24 mouse cellular contexts compared by ENCODE assay signal in the genomic region with DNA sequence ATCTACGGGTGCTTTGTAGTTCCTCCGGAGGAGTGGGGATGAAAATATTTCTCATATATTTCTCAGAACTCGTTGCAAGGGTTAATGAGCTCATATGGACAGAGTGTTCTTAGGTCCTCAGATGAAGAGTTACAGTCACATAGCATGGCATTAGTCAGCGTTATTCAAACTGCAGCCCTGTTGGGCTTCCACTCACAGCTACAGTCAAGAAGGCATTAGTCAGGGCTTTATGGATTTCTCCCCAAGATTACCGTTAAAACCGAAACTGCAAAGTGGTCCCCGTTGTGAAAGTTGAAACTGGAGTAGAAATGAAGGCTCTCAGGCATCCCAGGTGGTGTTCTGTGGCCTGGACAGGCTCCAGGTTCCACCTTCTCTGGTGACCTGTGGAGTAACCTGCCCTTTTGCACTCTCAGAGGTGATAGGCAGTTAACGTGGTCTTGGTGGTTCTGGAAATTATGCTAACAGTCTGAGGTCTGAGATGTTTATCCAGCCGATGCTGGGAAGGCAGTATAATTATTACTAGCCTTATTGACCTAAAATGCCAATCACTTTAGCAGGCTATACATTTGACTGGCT.
DNase-seq lines count a peak whose midpoint lies in the region; ATAC-seq and TF ChIP-seq lines count a peak whose summit lies in the region.
"Had no signal": no experiment of that assay in that cellular context is flagged by ENCODE, and none has a peak within 500 bp of the region (broad histone marks: within the 10 kb centered on the region; RNA-seq: fewer than 3 reads in every experiment).

No protein-coding gene starts in this region.

- H3K36me3 ChIP-seq in liver, postnatal 0 days (replicated peaks; ENCODE audit: insufficient read depth, low read length) = no peaks in the 10 kb centered on the region
- no peaks in the 10 kb centered on the region for H3K36me3 ChIP-seq in liver, embryonic 12.5 days
- H3K36me3 ChIP-seq in limb, embryonic 14.5 days (ENCODE audit: control insufficient read depth, insufficient read depth, low read length) = no peaks in the 10 kb centered on the region
- H3K36me3 ChIP-seq in myocyte (ENCODE audit: control insufficient read depth, insufficient read depth) = no peaks in the 10 kb centered on the region
- no peaks in the 10 kb centered on the region for H3K36me3 ChIP-seq in kidney, embryonic 16.5 days (ENCODE audit: insufficient read depth, low read length)
- H3K36me3 ChIP-seq in midbrain, embryonic 14.5 days (ENCODE audit: control insufficient read depth, insufficient read depth, low read length) = no peaks in the 10 kb centered on the region
- H3K36me3 ChIP-seq: lung, embryonic 15.5 days; neural tube, embryonic 15.5 days had no signal

- no peaks in the 10 kb centered on the region for H3K79me2 ChIP-seq in myocyte (ENCODE audit: control insufficient read depth, insufficient read depth)

- WGBS in liver, postnatal 0 days (ENCODE audit: insufficient replicate concordance) = 59% methylated on average over 9 of the region's 9 CpGs
- 68% methylated on average over 9 of the region's 9 CpGs for WGBS in liver, embryonic 12.5 days (ENCODE audit: insufficient replicate concordance)
- 43% methylated on average over 9 of the region's 9 CpGs for WGBS in limb, embryonic 14.5 days
- WGBS in kidney, embryonic 16.5 days = 65% methylated on average over 9 of the region's 9 CpGs
- 89% methylated on average over 9 of the region's 9 CpGs for WGBS in midbrain, embryonic 14.5 days

- peak; percentile 16 for DNase-seq in liver, postnatal 0 days
- peak; percentile 23 for DNase-seq in limb, embryonic 14.5 days (ENCODE audit: low spot score)
- peak; percentile 36 for DNase-seq in lung, postnatal 10 days
- no peak for DNase-seq in right cerebral cortex, postnatal 4 days
- DNase-seq in midbrain, embryonic 14.5 days = no peak
- DNase-seq: adrenal gland, adult 8-10 months; B cell, adult 2 months; cerebellum, adult 11-12 months; cerebellum, postnatal 10 days; heart, adult 18-20 months; heart, postnatal 36 days; kidney, adult 2 months; kidney, postnatal 10 days; spleen, adult 18-20 months had no signal

- no peak overlapping the region for H3K9ac ChIP-seq in liver, postnatal 0 days (replicated peaks)
- H3K9ac ChIP-seq in liver, embryonic 12.5 days = no peak overlapping the region
- 0 out of 2 replicates have a peak overlapping the region, but pooled peaks have one; percentile 8 for H3K9ac ChIP-seq in limb, embryonic 14.5 days (ENCODE audit: low read depth, low read length, severe bottlenecking)
- H3K9ac ChIP-seq in kidney, embryonic 16.5 days (replicated peaks; ENCODE audit: low read length) = no peak overlapping the region
- no peak overlapping the region for H3K9ac ChIP-seq in midbrain, embryonic 14.5 days (replicated peaks; ENCODE audit: low read length)
- H3K9ac ChIP-seq: forebrain, embryonic 13.5 days; hindbrain, embryonic 14.5 days; lung, embryonic 15.5 days; neural tube, embryonic 15.5 days had no signal

- no peak overlapping the region for H3K27ac ChIP-seq in liver, postnatal 0 days (ENCODE audit: low read depth)
- no peak overlapping the region for H3K27ac ChIP-seq in liver, embryonic 12.5 days
- H3K27ac ChIP-seq in limb, embryonic 14.5 days (replicated peaks; ENCODE audit: low read depth, low read length) = no peak overlapping the region
- no peak overlapping the region for H3K27ac ChIP-seq in kidney, embryonic 16.5 days (ENCODE audit: low read length)
- H3K27ac ChIP-seq in midbrain, embryonic 14.5 days (replicated peaks; ENCODE audit: low read depth, low read length) = no peak overlapping the region
- H3K27ac ChIP-seq: forebrain, embryonic 13.5 days; hindbrain, embryonic 14.5 days; lung, embryonic 15.5 days; neural tube, embryonic 15.5 days had no signal

- no peaks in the 10 kb centered on the region for H3K27me3 ChIP-seq in liver, postnatal 0 days (ENCODE audit: insufficient read depth, low read length)
- H3K27me3 ChIP-seq in liver, embryonic 12.5 days (replicated peaks) = no peaks in the 10 kb centered on the region
- no peaks in the 10 kb centered on the region for H3K27me3 ChIP-seq in limb, embryonic 14.5 days (ENCODE audit: control insufficient read depth, insufficient read depth, low read length)
- no peaks in the 10 kb centered on the region for H3K27me3 ChIP-seq in myocyte (ENCODE audit: control insufficient read depth, insufficient read depth, insufficient read length)
- no peaks in the 10 kb centered on the region for H3K27me3 ChIP-seq in kidney, embryonic 16.5 days (ENCODE audit: insufficient read depth, low read length)
- no peaks in the 10 kb centered on the region for H3K27me3 ChIP-seq in midbrain, embryonic 14.5 days (ENCODE audit: control insufficient read depth, insufficient read depth, low read length)
- H3K27me3 ChIP-seq: forebrain, embryonic 13.5 days; lung, embryonic 15.5 days; neural tube, embryonic 15.5 days had no signal

- TF ChIP-seq CTCF in liver, postnatal 0 days (IDR thresholded peaks at IDR 0.05; ENCODE audit: low read depth) = no peak

- no peak for ATAC-seq in liver, postnatal 0 days
- ATAC-seq in liver, embryonic 12.5 days = no peak
- 0 out of 2 replicates have a peak, but pooled peaks have one; percentile 53 for ATAC-seq in limb, embryonic 14.5 days (ENCODE audit: low FRiP score, low read depth)
- no peak for ATAC-seq in kidney, embryonic 16.5 days (ENCODE audit: low FRiP score, low TSS enrichment)
- ATAC-seq in midbrain, embryonic 14.5 days (ENCODE audit: low FRiP score, low TSS enrichment) = no peak
- ATAC-seq: activated CD4-positive, CD25-positive, alpha-beta regulatory T cell, adult 4 months; forebrain, embryonic 13.5 days; inflammation-experienced regulatory T-cells, adult 6 months had no signal

- no peaks in the 10 kb centered on the region for H3K9me3 ChIP-seq in liver, postnatal 0 days (ENCODE audit: low read length)
- no peaks in the 10 kb centered on the region for H3K9me3 ChIP-seq in liver, embryonic 12.5 days (replicated peaks)
- H3K9me3 ChIP-seq in limb, embryonic 14.5 days (ENCODE audit: control insufficient read depth, low read length) = no peaks in the 10 kb centered on the region
- H3K9me3 ChIP-seq in kidney, embryonic 16.5 days (ENCODE audit: low read length) = peaks cover 3% of the 10 kb centered on the region; the same call in 1 of the 2 replicates
- no peaks in the 10 kb centered on the region for H3K9me3 ChIP-seq in midbrain, embryonic 14.5 days (ENCODE audit: control insufficient read depth, low read length)
- H3K9me3 ChIP-seq: forebrain, embryonic 13.5 days; lung, embryonic 15.5 days; neural tube, embryonic 15.5 days had no signal

- no peak overlapping the region for H3K4me3 ChIP-seq in liver, postnatal 0 days (ENCODE audit: low read depth, low read length)
- no peak overlapping the region for H3K4me3 ChIP-seq in liver, embryonic 12.5 days
- H3K4me3 ChIP-seq in limb, embryonic 14.5 days (replicated peaks; ENCODE audit: low read length) = no peak overlapping the region
- no peak overlapping the region for H3K4me3 ChIP-seq in myocyte
- no peak overlapping the region for H3K4me3 ChIP-seq in kidney, embryonic 16.5 days (ENCODE audit: low read length)
- H3K4me3 ChIP-seq in midbrain, embryonic 14.5 days (replicated peaks; ENCODE audit: low read depth, low read length) = no peak overlapping the region
- H3K4me3 ChIP-seq: forebrain, embryonic 13.5 days; lung, embryonic 15.5 days; neural tube, embryonic 15.5 days had no signal

- H3ac ChIP-seq in myocyte (ENCODE audit: control insufficient read depth, insufficient read length) = no peak overlapping the region

- TF ChIP-seq EP300 in liver, postnatal 0 days (IDR thresholded peaks at IDR 0.05; ENCODE audit: low read depth) = no peak

- TF ChIP-seq POLR2A in limb, embryonic 14.5 days (IDR thresholded peaks at IDR 0.05; ENCODE audit: borderline replicate concordance, extremely low read depth, insufficient read depth, insufficient read length) = no peak
- TF ChIP-seq POLR2A in myocyte (IDR thresholded peaks at IDR 0.05; ENCODE audit: insufficient read length, low read depth) = no peak

- no peak overlapping the region for H3K4me2 ChIP-seq in liver, postnatal 0 days (ENCODE audit: low read depth, low read length)
- H3K4me2 ChIP-seq in liver, embryonic 12.5 days = no peak overlapping the region
- peak overlapping the region; percentile 26; the same call in 1 of the 2 replicates for H3K4me2 ChIP-seq in limb, embryonic 14.5 days (replicated peaks; ENCODE audit: low read depth, low read length, severe bottlenecking)
- H3K4me2 ChIP-seq in myocyte (ENCODE audit: low read depth) = peak overlapping the region; percentile 51
- H3K4me2 ChIP-seq in kidney, embryonic 16.5 days (replicated peaks; ENCODE audit: low read depth, low read length) = no peak overlapping the region
- no peak overlapping the region for H3K4me2 ChIP-seq in midbrain, embryonic 14.5 days (ENCODE audit: low read length)
- H3K4me2 ChIP-seq: forebrain, embryonic 13.5 days; hindbrain, embryonic 14.5 days; liver, embryonic 11.5 days; lung, embryonic 15.5 days; neural tube, embryonic 15.5 days had no signal

- no peaks in the 10 kb centered on the region for H3K4me1 ChIP-seq in liver, postnatal 0 days (ENCODE audit: insufficient read depth)
- H3K4me1 ChIP-seq in liver, embryonic 12.5 days = no peaks in the 10 kb centered on the region
- peaks cover 4% of the 10 kb centered on the region; the same call in 1 of the 2 replicates for H3K4me1 ChIP-seq in limb, embryonic 14.5 days (ENCODE audit: control insufficient read depth, insufficient read depth, low read length)
- H3K4me1 ChIP-seq in kidney, embryonic 16.5 days (ENCODE audit: insufficient read depth, low read length) = no peaks in the 10 kb centered on the region
- H3K4me1 ChIP-seq in midbrain, embryonic 14.5 days (ENCODE audit: control insufficient read depth, insufficient read depth, low read length) = no peaks in the 10 kb centered on the region
- H3K4me1 ChIP-seq: forebrain, embryonic 13.5 days; neural tube, embryonic 15.5 days had no signal

TF ChIP-seq in myocyte, 11 proteins besides CTCF, POLR2A, EP300 and RAD21 (continues in another document):
- no peak for TF ChIP-seq REST (IDR thresholded peaks at IDR 0.05; ENCODE audit: insufficient read depth, insufficient read length)
- no peak for TF ChIP-seq CEBPB (IDR thresholded peaks at IDR 0.05; ENCODE audit: insufficient read depth, poor library complexity, severe bottlenecking)
- TF ChIP-seq E2F4 (IDR thresholded peaks at IDR 0.05; ENCODE audit: insufficient read depth) = no peak
- no peak for TF ChIP-seq TCF3 (IDR thresholded peaks at IDR 0.05; ENCODE audit: insufficient read length, low read depth)
- no peak for TF ChIP-seq MAX (IDR thresholded peaks at IDR 0.05; ENCODE audit: low read depth)
- no peak for TF ChIP-seq MYOD1 (IDR thresholded peaks at IDR 0.05; ENCODE audit: control insufficient read depth in 1 of 3, insufficient read length in 2 of 3, low read depth in 2 of 3)
- TF ChIP-seq MYOG (IDR thresholded peaks at IDR 0.05; ENCODE audit: control insufficient read depth in 1 of 3, insufficient read depth in 1 of 3, insufficient read length in 2 of 3, low read depth in 2 of 3) = no peak
- TF ChIP-seq USF1 (IDR thresholded peaks at IDR 0.05; ENCODE audit: low read depth) = no peak
- no peak for TF ChIP-seq POLR2AphosphoS2 (IDR thresholded peaks at IDR 0.05; ENCODE audit: insufficient read length, low read depth)
- no peak for TF ChIP-seq TCF12 (IDR thresholded peaks at IDR 0.05; ENCODE audit: insufficient read depth, poor library complexity, severe bottlenecking)

Comparison
In these comparisons a context has a peak if more than half of its experiments do, and no peak if none do; other contexts are left out.
1. DNase-seq: peak in liver, postnatal 0 days (single experiment), limb, embryonic 14.5 days (single experiment) and lung, postnatal 10 days (single experiment); none in right cerebral cortex, postnatal 4 days (single experiment) and midbrain, embryonic 14.5 days (single experiment).
2. H3K4me2 ChIP-seq: peak in limb, embryonic 14.5 days (single experiment) and myocyte (single experiment); none in liver, postnatal 0 days (single experiment), liver, embryonic 12.5 days (single experiment), kidney, embryonic 16.5 days (single experiment) and midbrain, embryonic 14.5 days (single experiment).